Mouse (Mus musculus): ENCODE measurements around the gene Cfap52.

- TF ChIP-seq CTCF (IDR thresholded peaks at IDR 0.05; ENCODE audit: extremely low read depth, insufficient read depth, insufficient read length, insufficient replicate concordance) (no peak), POLR2A (IDR thresholded peaks at IDR 0.05; ENCODE audit: low read depth, low read length) (no peak)
Measured at GRCm38 (mm10) chr11:67926348-67927055, 38.9 kb downstream of the Cfap52 start.

Data from spleen, adult 2 months (tissue).